Mouse (Mus musculus): ENCODE data around the gene Poglut1.
A peak's percentile ranks its signal among the peaks of the same experiment; 100 is the strongest.

Poglut1 gene

DNA sequence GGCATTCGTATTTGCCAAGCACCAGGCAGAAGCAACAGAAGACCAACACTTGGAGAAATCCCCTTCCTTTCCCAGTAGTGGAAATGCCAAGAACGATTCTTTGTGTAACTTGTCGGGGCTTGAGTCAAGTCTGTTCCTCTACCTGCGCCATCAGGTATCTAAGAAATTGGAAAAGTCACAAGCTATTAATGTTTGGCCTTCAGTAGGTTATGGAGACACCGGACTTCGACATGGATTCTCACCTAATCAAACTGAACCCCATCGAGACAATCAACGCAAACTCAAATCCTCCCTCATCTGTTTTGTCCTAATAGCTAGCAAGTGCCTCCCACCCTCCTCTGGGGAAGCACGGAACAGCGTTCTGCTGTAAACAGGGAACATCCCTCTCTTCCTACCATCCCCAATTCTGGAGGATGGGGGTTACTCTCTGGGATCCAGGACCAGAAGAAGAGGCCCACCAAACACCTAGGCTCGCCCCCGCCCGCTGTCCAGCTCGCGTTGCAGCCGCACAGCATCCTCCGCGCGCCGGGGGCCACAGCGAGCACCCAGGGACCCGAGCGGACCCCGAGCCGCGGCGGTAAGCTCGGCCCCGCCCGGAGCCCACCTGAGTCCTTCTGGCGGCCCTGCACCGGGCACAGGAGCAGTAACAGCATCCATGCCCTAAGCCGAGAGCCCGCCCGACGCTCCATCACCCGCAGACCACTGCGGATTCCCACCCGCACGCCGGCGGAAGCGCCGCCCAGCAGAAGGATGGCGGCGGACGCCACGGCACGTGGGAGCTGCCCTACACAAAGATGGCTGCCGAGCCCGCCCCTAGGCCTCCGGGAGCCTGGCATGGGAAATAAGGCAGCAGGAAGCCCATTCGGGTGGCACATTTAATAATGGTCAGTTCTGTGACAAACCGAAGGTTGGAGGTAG, at the start of gene Poglut1:
Poglut1 (minus strand) TSS at position 780 of the 918 bp plus-strand sequence.
- DNase-seq (ENCODE audit: low read depth, low spot score), result peak; percentile 73

DNA sequence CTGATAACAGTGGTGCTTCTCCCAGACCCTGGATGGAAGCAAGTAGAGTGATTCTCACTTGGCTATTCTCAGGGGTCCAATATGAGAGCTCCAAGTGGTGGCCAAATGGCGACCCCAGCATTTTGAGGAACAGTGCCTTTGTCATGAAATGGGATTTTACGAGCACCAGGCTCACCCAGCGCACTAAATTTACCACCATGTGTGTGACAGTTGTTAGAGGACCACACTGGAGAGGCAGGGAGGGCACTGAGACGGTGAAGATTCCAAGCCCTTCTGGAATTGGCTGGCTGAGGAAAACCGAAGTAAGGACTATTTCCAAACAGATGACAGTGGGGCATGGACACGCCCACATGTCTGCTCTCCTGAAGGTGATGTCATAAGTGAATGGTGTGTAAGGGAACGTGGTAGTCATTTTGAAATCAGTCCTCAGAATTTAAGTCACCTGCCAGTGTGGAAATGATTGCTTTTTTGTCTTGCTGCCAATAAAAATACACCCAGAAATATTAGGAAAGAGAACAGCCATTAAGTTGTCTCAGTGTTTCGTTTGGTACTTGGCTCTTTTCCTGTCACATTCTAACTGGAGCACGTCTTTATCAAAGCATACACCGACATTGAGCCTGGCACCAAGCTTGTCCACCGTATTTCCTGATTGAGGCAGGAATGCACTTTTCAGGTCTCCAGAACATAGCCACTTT, 49.1 kb upstream of the Poglut1 start:
- DNase-seq (ENCODE audit: low read depth, low spot score), result no peak

DNA sequence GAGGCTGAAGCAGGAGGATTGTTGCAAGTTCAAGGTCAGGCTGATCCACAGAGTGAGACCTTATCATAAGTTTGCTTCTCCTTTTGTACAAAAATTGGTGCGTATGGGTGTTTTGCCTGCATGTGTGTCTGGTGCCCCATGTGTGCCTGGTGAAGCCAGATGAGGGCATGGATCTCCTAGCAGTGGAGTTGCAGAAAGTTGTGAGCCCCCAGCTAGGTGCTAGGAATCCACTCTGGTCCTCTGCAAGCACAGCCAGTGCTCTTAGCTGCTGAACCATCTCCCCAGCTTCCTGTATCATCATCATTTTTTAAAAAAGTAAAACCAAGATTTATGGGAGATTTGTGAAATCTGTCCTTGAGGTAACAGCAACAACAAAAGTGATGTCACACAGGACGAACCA, 46.6 kb upstream of the Poglut1 start:
- no peak for DNase-seq (ENCODE audit: low read depth, low spot score)

DNA sequence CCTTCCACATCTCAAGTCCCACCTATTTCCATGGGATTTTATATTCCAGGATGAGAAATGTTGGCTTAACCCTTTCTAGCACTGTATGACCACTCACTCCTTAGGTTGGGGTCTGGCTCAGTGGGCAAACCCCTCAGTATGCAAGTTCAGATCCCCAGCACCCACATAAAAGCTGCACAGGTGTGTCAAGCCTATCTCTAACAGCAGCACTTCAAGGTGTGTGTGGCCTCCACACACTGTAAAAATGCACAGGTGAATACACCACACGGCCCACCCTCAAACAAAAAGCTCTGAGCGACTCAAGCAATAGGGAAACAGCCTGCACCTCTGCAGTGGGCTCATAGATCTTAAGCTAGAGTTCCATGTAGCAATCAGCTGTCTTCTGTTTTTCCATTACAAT, 46.0 kb upstream of the Poglut1 start:
- no peak for DNase-seq (ENCODE audit: low read depth, low spot score)

DNA sequence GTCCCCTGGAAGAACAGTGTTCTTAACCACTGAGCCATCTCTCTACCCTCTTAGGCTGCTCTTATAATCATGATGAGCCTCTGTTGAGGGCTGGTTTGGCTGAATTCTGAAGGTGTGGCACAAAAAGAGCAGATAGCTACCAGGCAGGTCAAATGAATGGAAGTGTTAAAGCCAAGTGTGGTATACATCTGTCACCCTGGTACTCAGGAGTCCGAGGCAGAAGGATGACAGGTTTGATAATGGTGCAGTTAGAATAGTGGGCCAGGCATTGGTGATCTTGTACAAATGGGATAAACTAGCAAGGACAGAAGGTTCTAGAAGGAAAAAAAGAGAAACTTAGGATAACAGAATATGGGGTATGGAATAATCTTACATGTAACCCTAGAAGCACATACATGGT, 44.4 kb upstream of the Poglut1 start:
- DNase-seq (ENCODE audit: low read depth, low spot score), result no peak

DNA sequence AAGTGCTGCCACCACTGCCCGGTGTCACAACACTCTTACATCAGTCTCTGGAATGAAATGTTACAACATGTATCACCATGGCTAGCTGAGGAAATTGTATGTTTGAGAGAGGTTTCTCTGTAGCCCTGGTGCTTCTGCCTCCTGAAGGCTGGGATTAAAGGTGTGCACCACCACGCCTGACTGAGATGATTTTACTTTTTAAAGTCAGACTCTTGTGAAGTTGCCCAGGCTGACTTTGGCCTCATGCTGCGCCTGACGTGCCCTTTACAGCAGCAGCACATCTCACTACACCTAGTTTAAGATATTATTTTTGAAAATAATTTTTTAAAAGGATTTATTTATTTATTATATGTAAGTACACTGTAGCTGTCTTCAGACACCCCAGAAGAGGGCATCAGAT, 42.9 kb upstream of the Poglut1 start:
- DNase-seq (ENCODE audit: low read depth, low spot score), result no peak

DNA sequence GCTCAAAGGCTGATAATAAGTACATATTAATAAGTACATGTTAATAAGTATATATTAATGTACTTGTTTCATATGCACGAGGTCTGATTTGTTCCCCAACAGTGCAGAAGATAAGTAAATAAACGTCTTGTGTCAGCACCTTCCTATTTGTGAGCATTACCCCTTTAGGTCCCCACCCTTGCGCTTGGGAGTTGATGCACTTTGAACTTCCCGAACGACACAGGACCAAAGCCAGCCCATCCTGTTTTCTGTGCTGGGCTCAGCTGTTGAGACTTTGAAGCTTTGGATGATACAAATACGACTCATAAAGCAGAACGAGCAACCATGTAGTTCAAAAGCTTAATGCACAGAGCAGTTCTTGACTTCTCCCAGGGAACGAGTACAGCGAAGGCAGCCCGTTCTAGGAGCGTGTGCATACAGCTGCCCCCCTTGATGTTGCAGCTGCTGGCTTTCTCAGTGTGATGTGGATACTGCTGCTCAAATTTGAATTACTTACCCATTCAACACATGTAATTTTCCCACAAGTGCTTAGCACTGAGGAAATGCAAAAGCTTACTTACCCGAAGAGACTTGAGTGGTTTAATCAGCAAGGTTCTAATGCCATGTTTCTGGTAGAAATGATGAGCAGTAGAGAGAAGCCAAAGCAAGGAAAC, 42.1 kb upstream of the Poglut1 start:
- no peak for DNase-seq (ENCODE audit: low read depth, low spot score)

DNA sequence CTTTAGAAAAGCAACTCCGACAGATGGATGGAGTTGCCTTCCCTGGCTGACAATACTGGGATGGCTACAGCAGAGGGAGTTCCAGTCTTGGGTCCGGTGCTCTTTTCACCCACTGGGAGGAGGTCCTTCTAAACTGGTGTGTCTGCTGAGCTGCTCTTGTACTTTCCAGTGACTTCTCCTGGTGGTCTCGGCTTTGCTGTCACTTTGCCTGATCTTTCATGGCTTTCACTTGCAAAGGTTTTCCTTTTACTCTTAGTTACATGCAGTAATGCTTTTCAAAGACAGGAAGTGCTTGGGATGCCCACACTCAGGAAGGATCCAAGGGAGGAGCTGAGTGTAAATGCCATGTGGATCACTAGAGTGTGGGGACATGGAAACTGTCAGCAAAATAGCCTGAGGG, 41.4 kb upstream of the Poglut1 start:
- no peak for DNase-seq (ENCODE audit: low read depth, low spot score)

DNA sequence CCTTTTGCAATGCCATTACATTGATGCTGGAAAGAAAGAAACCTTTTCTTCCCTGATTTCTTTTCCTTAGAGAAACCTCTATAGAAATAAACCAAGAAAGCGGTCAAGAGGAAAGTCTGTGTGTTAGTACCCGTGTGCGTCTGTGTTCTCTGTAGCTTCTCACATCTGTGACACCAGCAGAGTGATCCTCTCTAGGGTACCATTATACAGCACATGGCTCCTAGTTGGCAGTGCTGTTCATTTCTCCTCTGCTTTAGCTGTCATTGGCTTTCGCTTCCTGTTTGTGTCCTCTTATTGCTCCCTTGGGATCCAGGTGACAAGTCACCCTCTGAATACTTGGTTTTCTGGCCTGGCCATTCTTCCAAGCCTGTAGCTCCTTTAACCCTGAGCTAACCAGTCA, 37.5 kb upstream of the Poglut1 start:
- no peak for DNase-seq (ENCODE audit: low read depth, low spot score)

DNA sequence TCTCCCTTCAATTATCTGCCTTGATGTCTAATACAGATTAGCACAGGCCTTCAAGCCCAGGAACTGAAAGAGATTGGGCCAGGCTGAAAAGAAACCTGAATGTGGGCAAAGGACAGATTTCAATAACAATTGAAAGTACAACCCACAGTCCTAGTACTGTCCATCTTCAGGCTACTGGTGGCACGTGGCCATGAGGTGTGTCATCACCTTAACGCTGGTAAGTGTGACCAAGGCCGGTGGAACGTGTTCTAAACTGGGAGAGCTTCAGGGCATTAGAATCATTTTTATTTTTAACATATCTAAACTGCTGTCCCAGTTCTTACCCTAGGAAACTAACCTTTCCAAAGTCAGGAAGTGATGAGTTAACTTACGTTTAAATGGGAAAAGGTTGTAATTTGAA, 37.1 kb upstream of the Poglut1 start:
- DNase-seq (ENCODE audit: low read depth, low spot score), result no peak

DNA sequence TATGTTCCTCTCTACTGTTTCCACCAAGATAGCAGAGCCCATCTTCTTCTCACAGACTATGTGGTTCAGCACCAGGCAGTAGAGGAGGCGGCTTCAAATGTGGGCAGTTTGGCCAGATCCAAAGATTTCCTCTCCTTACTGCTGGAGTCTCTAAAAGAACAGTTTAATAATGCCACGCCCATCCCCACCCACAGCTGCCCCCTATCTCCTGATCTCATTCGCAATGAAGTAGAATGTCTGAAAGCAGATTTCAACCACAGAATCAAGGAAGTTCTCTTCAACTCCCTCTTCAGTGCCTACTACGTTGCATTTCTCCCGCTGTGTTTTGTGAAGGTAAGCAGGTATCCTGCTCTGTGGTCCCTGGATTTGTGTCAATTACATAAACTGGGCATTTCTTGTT, 35.1 kb upstream of the Poglut1 start:
- DNase-seq (ENCODE audit: low read depth, low spot score), result no peak

DNA sequence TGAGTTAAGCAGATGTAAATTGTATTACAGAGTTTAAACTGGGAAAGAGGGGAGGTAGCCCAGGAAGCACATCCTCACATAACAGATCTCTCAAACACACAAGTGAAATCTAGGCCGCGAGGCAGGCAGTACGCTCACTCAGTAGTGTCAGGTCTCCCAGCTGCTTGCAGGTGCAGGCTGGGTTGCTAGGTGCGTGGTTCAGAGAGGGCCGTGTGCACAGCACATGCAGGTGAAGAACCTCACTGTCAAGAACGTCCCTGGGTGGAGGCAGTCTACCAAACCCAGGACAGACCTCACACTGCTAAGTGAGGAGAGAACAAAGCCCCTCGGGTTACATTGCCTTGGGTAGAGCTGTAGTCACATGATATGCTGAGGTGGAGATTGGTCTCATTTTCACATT, 34.7 kb upstream of the Poglut1 start:
- no peak for DNase-seq (ENCODE audit: low read depth, low spot score)

DNA sequence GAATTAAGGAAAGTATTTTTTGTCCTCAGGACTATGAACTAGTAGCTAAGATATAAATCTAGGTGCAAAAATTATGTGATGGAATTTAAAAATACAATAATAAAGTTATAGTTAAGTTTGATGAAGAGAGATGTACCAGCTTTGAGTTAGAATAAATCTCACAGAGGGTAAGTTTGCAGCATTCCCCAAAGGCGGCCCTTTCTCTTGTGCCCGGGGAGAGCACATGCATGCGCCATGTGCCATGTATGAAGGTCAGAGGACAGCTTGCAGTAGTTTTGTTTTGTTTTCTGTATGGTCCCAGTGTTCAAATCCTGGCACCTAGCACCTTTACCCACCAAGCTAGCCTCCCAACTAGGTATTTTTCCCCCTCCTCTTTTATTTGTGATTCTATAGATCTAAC, 21.4 kb upstream of the Poglut1 start:
- no peak for DNase-seq (ENCODE audit: low read depth, low spot score)

DNA sequence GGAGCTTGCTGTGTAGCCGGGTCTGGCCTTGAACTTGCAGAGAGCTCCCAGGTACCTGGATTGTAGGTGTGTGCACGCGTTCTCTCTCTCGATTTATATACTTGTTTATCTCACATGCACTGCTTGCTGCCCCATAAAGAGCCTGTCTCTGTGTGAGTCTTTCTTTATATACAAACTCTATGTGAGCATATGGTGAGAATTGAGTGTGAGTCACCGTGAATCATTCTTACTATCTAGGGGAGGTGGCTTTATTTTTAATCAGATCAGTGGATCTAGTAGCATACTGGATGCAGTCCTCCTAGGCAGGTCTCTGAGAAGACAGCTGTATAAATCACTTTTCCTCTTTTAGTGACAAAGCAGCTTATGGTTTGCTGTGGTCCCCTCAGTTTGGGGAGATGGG, 18.1 kb upstream of the Poglut1 start:
- DNase-seq (ENCODE audit: low read depth, low spot score), result no peak

DNA sequence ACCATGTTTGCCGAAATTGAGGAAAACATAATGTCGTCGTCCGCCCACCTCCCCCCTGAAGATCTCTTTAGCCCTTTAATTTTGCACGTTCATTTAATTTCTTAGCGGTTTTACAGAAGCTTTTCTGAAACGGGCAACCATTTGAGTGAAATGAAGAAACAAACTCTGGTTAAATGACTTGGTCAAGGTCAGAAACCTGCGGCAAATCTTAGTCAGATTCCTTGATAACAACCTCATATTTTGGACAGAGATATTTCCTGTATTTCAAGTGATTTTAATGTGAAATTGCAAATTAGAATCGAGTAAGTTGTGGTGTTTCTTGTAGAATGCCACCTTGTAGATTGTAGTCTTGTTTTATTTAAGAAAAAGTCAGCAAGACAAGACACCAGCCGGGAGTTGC, 13.5 kb upstream of the Poglut1 start:
- no peak for DNase-seq (ENCODE audit: low read depth, low spot score)

DNA sequence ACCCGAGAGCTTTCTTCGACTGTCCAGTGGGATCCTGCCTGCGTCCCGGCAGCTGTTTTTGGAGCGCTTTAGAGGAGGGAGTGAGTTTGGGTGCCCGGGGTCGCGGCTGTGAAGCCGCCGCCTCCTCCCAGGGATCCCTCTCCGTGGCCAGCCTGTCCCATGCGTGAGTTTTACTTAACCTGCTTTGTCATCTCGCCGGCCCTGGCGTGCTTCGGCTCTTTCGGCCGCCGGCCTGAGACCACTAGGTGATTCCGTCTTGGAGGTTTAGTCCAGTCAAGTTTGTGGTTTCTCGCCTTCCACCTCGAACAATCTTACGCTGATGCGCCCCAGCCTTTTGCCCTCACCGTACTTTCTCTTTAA, 12.9 kb upstream of the Poglut1 start:
- DNase-seq (ENCODE audit: low read depth, low spot score), result no peak

DNA sequence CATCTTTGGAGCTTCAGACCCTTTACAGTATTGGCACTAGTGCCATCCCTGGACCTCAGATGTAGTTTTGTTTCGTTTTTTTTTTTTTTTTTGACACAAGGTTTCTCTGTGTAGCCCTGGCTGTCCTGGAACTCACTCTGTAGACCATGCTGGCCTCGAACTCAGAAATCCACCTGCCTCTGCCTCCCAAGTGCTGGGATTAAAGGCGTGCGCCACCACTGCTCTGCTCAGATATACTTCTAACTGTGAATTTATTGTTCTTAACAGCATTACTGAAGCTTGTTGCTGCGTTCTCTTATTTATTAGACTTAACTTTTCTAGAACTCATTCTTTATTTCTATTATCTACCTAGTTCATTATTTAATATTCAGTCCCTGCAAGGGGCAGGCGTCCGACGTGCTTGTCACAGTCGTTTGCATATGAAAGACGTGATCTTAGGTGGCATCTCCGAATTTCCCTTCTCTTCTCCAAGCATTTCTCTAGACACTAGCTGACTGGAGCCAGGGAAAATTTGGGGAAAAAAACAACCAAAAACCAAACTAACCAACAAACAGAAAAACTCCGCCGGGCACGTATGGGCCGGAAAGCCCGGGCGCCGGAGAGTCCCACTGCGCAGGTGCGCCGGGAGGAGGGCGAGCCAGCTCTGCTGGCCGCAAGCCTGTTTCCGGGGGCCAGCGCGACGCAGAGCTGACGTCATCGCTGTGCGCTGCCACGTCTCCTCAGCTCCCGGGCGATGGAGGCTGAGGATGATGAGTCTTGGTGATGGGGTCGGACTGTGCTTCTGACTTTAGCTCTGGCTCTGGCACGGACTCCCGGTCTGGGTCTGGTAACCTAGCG, 12.3 kb upstream of the Poglut1 start:
- DNase-seq (ENCODE audit: low read depth, low spot score), result peak; percentile 95

DNA sequence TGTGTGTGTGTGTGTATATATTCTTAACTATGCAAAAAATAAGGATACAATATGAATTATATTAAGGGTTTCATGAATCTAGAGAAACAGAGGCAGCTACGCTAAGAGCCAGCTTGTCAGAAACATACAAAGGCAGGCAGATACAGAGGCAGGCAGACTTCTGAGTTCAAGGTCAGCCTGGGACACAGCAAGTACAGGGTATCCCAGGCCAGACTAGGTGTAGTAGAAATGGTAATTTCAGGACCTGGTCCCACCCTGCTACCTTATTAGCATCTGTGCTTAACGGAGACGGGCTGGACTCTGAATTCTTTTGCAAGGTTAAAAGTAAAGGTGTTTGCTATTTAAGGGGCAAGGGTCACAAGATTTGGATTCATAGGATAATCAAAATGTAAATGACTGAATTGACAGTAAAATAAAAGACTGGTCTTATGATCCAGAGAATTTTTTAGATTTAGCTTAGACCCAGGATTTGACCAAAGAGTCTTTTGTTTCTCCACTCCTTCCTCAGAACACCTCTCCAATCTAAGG, 8.2 kb upstream of the Poglut1 start, which contains the start of gene Tmem39a:
Tmem39a (plus strand) TSS at position 478 of the 528 bp plus-strand sequence.
- DNase-seq (ENCODE audit: low read depth, low spot score), result no peak

DNA sequence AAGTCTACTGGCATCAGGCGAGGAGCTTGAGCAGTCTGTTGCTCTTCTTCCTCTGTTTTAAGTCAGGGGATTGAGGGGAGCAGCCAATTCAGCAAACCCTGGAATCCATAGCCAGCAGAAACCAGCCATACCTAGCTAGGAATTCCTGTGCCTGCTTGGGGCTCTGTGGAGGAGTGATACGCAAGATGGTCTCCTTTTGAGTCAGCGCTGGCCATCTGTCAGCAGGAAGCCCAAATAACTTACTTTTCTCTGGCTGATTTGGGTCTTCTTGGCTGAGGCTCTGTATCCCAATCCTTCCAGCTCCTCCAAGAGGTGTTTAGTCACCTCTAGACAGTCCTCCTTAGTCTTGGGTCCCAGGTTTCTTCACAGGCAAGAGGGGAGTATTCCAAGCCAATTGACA, 5.9 kb upstream of the Poglut1 start:
- no peak for DNase-seq (ENCODE audit: low read depth, low spot score)

DNA sequence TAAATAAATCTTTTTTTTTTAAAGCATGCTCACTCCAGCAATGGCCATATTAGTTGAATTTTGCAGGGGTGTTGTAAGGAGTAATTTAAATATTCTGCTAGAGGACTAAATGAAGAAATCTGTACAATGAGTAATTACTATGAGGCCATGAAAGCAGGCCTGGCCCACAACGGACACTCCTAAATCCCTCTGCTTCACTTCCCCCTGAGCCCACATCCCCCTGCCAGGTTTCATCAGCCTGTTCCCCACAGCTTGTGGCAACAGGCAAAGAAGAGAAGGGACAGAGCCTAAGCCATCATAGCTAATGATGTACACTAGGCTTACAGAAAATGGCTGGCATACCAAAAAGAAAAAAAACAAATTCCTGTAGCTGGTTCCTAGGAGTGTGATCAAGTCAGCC, 2.1 kb downstream of the Poglut1 start:
- DNase-seq (ENCODE audit: low read depth, low spot score), result no peak

DNA sequence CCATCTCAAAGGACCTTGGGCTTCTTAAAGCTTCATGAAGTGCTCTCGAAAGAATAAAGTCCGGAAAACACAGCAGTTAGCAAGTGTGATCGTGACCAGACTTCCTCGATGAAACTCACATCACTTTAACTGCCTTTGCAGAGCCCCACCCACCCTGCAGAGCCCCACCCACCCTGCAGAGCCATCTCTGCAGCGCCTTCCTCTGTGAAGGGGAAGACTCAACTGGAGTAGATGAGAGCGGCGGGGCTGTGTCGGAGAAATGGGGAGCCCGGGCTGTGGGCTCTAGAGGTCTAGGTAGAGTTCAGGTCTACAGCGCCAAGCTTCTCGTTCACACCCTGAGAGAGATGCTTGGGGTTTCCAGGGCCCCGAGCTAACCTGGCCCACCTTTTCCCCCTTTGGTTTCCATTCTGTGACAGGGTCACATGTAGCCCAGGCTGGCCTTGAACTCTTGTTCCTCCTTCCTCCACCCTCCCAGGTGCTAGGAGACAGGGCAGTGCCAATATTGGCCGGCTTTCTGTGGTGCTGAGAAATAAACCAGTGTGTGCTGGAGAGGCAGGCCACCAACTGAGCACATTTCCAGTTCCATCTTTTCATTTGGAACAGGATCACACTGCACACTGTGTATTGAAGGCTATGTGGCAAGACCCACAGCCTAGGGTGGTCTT, 11.2 kb downstream of the Poglut1 start:
- DNase-seq (ENCODE audit: low read depth, low spot score), result no peak
